Mouse (Mus musculus) neural tube, embryonic 10.5 days (tissue): ENCODE results near the gene Zfp932.
"Not testable (repeated sequence)": the region's sequence is repeated elsewhere in the genome, so short reads cannot be mapped to it uniquely, and the experiment has no call there.

Source experiments
- DNase-seq: peaks from one replicate; pipeline ENCODE4 v3.0.0-alpha.2; 2017; ENCODE audit warnings: low spot score; ENCODE audit errors: extremely low spot score

Gene Zfp932

GRCm38 (mm10) chr5:109996026-109996937 lies at the start of gene Zfp932:
Gene Zfp932, plus strand, starts transcription at chr5:109996521.
- DNase-seq: peak; percentile 66

DNA sequence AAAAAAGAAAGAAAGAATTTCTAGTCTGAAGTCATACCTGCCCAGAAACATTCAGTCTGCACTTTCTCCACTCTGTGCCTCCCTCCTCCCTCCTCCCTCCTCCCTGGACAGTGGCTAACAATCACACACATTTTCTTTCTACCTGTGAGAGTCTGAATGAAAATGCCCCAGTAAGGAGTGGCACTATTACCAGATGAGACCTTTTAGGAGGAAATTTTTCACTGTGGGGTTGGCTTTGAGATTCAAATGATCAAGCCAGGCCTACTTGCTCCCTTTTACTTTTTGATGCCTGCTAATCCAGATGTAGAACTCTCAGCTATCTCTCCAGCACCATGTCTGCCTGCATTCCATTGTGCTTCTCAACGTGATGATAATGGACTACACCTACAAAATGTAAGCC lies 46.0 kb upstream of the Zfp932 start:
- DNase-seq: no peak

DNA sequence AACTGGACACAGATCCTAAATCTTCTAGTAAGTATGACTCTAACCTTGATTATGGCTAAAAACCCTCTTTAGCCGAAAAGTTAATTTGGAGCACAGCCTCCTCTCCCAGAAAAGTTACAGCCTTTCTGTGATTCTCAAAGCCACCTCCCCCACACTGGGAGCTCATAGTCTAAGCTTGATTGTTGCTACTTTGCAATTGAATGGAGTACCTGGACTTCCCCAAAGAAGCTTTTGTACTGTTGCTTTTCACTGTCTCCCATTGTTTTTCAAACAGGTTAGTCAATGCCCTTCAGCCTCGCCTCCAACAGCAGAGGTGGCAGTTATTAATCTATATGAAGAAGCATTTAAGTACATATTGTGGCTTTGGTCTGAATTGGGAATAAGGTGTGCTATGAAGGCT lies 15.6 kb upstream of the Zfp932 start:
- not testable (repeated sequence) for DNase-seq

GRCm38 (mm10) chr5:109995461-109995860 lies 860 bp upstream of the Zfp932 start:
- not testable (repeated sequence) for DNase-seq

DNA sequence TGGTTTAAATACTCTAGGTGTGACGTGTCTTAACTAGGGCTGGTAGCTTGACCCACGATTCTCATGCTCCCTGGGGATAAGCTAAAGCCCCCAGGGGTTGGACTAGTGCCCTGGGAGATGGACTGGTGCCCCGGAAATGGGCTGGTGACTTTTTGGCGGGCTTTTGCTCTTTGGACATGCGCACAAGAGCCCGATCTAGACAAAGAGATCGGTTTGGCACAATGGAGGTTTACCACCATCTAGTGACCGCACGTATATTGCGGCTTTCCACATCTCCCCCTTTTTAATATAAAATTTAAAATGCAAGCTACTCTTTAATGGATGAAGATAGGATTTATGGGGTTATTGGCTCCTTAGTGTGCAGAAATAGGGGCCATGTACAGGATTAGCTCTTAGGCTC lies 19.5 kb downstream of the Zfp932 start:
- DNase-seq: not testable (repeated sequence)

GRCm38 (mm10) chr5:110023273-110023672 lies 27.0 kb downstream of the Zfp932 start:
- DNase-seq: no peak

- DNase-seq: not testable (repeated sequence)
Observed at GRCm38 (mm10) chr5:110023694-110024427, 27.5 kb downstream of the Zfp932 start.

DNA sequence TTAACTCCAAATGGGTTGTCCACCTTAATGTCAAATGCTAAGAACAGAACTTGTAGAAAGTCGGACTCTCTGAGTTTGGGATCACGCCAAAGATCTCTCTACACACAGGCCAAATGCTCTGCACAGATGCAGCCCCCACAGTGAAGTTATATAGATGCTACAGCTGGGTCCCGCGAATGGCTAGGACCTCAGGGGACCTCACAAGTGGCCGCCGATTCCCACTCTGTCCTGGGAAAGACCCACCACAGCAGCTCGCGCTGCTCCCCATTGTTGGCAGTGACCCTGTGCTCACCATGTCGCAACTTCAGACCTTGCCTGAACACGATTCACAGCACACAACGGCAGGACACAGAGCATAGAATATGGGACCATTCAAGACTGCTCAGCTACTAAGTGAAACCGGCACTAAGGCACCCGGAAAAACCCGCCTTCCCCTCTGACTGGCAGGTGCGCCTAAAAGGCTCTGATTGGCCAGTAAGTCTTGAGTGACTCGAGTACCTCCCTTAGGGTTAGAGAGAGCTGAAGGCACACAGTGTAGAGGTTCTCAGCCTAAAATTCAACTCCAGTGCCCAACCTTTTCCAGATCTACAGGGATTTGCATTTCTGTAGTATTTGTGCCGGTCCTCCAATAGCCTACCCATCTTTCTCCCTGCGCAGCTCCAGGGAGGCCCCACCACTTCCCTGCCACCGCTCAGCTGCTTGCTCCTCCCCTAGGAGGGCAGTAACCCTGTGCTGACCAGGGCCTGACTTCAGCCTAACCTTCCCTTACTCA lies 61.5 kb downstream of the Zfp932 start:
- DNase-seq: peak; percentile 73
